Comparison of ENCODE assay signal across 9 mouse cellular contexts in the genomic region with DNA sequence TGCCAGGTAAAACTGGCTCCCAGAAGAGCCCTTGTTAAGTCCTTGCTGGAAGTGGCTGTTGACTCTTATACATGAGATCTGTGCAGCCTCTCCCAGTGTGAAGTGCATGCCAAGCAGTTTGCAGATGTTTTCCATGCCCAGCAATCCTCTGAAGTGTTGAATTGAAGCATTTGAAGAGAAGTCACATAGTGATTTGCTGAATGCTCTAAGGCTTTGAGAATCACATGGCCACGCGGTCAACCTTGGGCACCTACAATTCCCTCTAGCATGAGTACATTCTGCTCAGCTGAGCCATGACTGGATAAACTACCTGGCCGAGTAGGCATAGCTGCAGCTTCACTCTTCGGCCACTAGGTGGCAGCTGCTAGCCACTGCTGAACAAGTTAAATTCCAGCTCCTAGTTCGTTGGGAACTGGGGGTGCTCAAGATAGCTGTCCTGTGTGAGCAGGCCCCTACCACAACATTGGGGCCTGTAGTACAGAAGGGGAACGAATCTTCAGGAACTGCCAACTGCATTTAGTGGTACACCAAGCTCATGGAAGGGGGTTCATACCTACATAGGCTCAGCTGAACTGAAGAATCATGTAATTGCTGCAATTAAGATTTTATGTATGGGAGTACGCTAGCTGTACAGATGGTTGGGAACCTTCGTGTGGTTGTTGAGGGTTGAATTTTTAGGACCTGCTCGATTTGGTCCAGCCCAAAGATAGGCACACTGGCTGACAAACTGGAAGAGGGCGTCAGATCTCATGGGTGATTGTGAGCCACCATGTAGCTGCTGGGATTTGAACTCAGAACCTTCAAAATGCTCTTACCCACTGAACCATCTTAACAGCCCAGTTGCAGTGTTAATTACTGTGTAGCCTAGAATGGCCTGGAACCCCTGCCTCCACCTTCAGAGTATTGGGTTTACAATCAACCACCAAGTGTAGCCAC. TPM values are rescaled to one million over a fixed set of nuclear protein-coding genes. Genes with fewer than 3 reads are reported as not detected.
DNase-seq lines count a peak whose midpoint lies in the region; ATAC-seq lines count a peak whose summit lies in the region.
"Had no signal": no experiment of that assay in that cellular context is flagged by ENCODE, and none has a peak within 500 bp of the region (broad histone marks: within the 10 kb centered on the region; RNA-seq: fewer than 3 reads in every experiment).

No protein-coding gene starts in this region.

- peak; percentile 44 for DNase-seq in 3134 (ENCODE audit: extremely low read depth, insufficient read length, low spot score)
- DNase-seq in adrenal gland, adult (ENCODE audit: inconsistent age in 2 of 2, low spot score in 1 of 2): peak; percentile 76 to 91
- peak; percentile 89 for DNase-seq in embryo, embryonic 11 days
- DNase-seq in kidney, adult 11 months: peak; percentile 63
- DNase-seq in spleen, postnatal 36 days (ENCODE audit: low spot score in 2 of 2): peak; percentile 75

- H3K9ac ChIP-seq in limb, embryonic 15.5 days: no peak overlapping the region

- no peaks in the 10 kb centered on the region for H3K27me3 ChIP-seq in limb, embryonic 15.5 days

- no peak overlapping the region for H3K4me2 ChIP-seq in limb, embryonic 15.5 days

- H3K27ac ChIP-seq in limb, embryonic 15.5 days: peak overlapping the region; percentile 52; the same call in 1 of the 2 replicates

- H3K9me3 ChIP-seq in limb, embryonic 15.5 days: no peaks in the 10 kb centered on the region

- H3K36me3 ChIP-seq in limb, embryonic 15.5 days: peaks cover 53% of the 10 kb centered on the region

- 29% methylated on average over 10 of the region's 10 CpGs for WGBS in limb, embryonic 15.5 days

- peak; percentile 83 for ATAC-seq in granulocyte monocyte progenitor cell, adult 5-6 weeks (replicated peaks; ENCODE audit: poor library complexity, severe bottlenecking)
- peak; percentile 35; the same call in 1 of the 2 replicates for ATAC-seq in limb, embryonic 15.5 days (ENCODE audit: insufficient number of reproducible peaks, low FRiP score, low TSS enrichment, low read depth)
- peak; percentile 87 for ATAC-seq in monocyte, adult 5-6 weeks (replicated peaks; ENCODE audit: insufficient number of reproducible peaks, low FRiP score, low TSS enrichment, poor library complexity, severe bottlenecking)

- H3K4me3 ChIP-seq in limb, embryonic 15.5 days: no peak overlapping the region

- peaks cover 26% of the 10 kb centered on the region for H3K4me1 ChIP-seq in limb, embryonic 15.5 days

RNA-seq across cellular contexts. Expression of a gene that starts 6.4 kb away (rescaled TPM):
- 4,360 and 4,453 TPM in 2 replicates for total RNA-seq in granulocyte monocyte progenitor cell, adult 5-6 weeks (2014; fragmentation: Nextera tagmentation)
- total RNA-seq in granulocyte monocyte progenitor cell, adult 5-6 weeks (2017): 1,417 and 1,663 TPM in 2 replicates
- 2,364 and 2,933 TPM in 2 replicates for polyA plus RNA-seq in limb, embryonic 15.5 days (2015; fragmentation: Nextera tagmentation; extraction: Ambion mirVana)
- 599 to 964 TPM (median 888 TPM) in 3 replicates for total RNA-seq in monocyte, adult 5-6 weeks (2017)

RNA-seq across cellular contexts. Expression of a gene that starts 6.6 kb away (rescaled TPM):
- not detected in 2 replicates for total RNA-seq in granulocyte monocyte progenitor cell, adult 5-6 weeks (2014; fragmentation: Nextera tagmentation)
- not detected in 2 replicates for total RNA-seq in granulocyte monocyte progenitor cell, adult 5-6 weeks (2017)
- 0.72 and 0.78 TPM in 2 replicates for polyA plus RNA-seq in limb, embryonic 15.5 days (2015; fragmentation: Nextera tagmentation; extraction: Ambion mirVana)
- 26.8 to 46.7 TPM (median 35.0 TPM) in 3 replicates for total RNA-seq in monocyte, adult 5-6 weeks (2017)

RNA-seq across cellular contexts. Expression of a gene that starts 12.2 kb away (rescaled TPM):
- 81.5 and 141 TPM in 2 replicates for total RNA-seq in granulocyte monocyte progenitor cell, adult 5-6 weeks (2014; fragmentation: Nextera tagmentation)
- total RNA-seq in granulocyte monocyte progenitor cell, adult 5-6 weeks (2017): 36.5 and 50.2 TPM in 2 replicates
- 110 and 122 TPM in 2 replicates for polyA plus RNA-seq in limb, embryonic 15.5 days (2015; fragmentation: Nextera tagmentation; extraction: Ambion mirVana)
- total RNA-seq in monocyte, adult 5-6 weeks (2017): 214 to 370 TPM (median 269 TPM) in 3 replicates

RNA-seq across cellular contexts. Expression of a gene that starts 20.7 kb away (rescaled TPM):
- not detected in 2 replicates for total RNA-seq in granulocyte monocyte progenitor cell, adult 5-6 weeks (2014; fragmentation: Nextera tagmentation)
- not detected in 2 replicates for total RNA-seq in granulocyte monocyte progenitor cell, adult 5-6 weeks (2017)
- polyA plus RNA-seq in limb, embryonic 15.5 days (2015; fragmentation: Nextera tagmentation; extraction: Ambion mirVana): not detected in 2 replicates
- total RNA-seq in monocyte, adult 5-6 weeks (2017): not detected in 3 replicates

RNA-seq across cellular contexts. Expression of a gene that starts 20.8 kb away (rescaled TPM):
- total RNA-seq in granulocyte monocyte progenitor cell, adult 5-6 weeks (2014; fragmentation: Nextera tagmentation): not detected in 2 replicates
- total RNA-seq in granulocyte monocyte progenitor cell, adult 5-6 weeks (2017): not detected in 2 replicates
- polyA plus RNA-seq in limb, embryonic 15.5 days (2015; fragmentation: Nextera tagmentation; extraction: Ambion mirVana): not detected in 2 replicates
- not detected in 3 replicates for total RNA-seq in monocyte, adult 5-6 weeks (2017)
- total RNA-seq: adrenal gland, postnatal 4 days had no signal

Comparison
In these comparisons a context has a peak if more than half of its experiments do, and no peak if none do; other contexts are left out.
1. ATAC-seq: peak in every context shown above with its lines; median percentile 87 in monocyte, adult 5-6 weeks; 83 in granulocyte monocyte progenitor cell, adult 5-6 weeks; 35 in limb, embryonic 15.5 days.
2. RNA of a gene that starts 6.6 kb away (total RNA-seq): 26.8 to 46.7 TPM in monocyte, adult 5-6 weeks; not detected in granulocyte monocyte progenitor cell, adult 5-6 weeks; every median in the first group is over 10 times any median in the second.
3. Peak in every context shown above with its lines, with median percentiles within 50 percentile points of each other: DNase-seq.